Mouse (Mus musculus) kidney, adult 18-20 months (tissue): ENCODE data around the gene Jarid2.

Experiments used
- DNase-seq: peaks from one replicate; pipeline ENCODE4 v3.0.0; 2021

Jarid2 gene

DNA sequence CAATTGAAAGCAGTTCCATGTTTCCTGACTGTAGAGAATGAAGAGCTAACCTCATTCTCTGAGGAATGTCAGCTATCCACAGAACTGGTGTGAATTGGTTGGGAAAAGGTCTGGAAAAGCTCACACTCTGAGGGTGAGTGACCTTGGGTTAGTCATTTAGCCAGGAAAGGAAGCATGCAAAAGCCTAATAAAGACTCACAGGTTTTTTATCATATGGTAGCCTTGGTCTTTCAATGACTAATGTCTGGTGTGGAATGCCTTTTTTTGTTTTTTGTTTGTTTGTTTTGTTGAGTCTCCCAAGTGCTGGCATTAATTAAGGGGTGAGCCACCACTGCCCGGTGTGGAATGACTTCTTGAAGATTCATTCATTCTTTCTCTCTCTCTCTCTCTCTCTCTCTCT lies 55.3 kb downstream of the Jarid2 start:
- DNase-seq = no peak

DNA sequence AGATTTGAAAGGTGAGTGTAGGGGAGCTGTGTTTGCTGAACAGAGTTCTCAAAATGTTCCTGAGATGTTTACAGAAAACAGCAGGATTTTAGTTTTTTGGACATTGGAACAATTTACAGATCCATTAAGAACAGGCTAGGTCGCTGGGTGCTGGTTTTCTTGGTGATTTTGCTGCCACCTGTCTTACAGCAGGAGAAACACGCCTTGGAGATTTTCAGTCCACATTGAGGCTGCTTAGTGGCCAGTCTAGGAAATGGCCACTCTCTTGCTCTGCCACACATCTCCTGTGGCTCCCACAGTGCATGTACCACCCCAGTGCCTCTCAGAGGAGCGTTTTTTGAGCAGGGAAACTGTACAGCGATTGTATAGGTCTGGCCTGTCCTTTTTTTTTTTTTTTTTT lies 57.0 kb downstream of the Jarid2 start:
- peak; percentile 33 for DNase-seq

DNA sequence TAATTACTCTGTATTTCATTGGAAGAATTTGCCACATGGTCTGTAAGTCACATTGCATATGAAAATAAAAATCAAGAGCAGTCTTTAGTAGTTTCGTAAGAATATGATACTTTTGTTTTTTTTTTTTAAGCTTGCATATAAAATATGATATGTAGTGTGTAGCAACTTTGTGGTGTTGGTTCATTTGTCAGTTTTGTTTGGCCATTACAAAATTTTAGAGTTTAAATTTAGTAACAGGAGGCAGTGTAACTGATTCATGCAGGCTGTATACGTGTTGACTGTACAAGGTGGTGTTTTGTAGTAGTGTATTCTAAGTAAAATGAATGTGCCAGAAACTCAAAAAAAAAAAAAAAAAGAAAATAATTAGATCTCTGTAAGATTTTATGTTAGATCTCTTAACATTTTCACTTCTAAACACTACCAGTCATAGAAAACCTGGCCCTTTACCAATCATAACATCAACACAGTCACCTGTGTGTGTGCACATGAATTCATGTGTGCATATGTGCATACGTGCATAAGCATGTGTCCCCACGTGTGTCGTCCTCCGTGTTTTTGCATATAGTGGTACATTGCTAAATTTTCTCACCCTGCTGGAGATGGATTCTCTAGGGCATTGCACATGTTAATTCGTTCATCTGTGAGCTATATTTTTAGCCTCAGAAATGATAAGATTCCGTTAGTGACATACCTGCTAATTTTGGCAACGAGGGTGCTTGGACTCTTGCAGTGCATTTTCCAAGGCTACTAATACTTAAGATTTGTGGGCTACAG lies 59.3 kb downstream of the Jarid2 start:
- no peak for DNase-seq

DNA sequence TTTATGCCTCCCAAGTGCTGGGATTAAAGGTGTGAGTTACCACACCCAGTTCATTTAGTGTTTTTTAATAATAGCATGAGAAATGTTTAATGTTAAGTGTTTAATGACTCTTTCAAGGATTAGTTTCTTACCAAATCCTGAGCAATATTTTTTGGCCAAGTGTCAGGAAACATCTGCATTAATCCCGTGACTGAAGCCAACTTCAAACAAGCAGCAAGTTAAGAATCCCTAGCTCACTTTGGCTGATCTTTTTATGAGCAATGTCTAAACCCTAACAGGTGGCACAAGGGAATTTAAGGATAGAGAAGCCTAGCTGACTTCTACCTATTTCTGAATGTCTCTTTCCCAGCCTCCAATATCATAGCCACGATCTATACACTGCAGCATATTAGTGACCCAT lies 60.7 kb downstream of the Jarid2 start:
- no peak for DNase-seq

DNA sequence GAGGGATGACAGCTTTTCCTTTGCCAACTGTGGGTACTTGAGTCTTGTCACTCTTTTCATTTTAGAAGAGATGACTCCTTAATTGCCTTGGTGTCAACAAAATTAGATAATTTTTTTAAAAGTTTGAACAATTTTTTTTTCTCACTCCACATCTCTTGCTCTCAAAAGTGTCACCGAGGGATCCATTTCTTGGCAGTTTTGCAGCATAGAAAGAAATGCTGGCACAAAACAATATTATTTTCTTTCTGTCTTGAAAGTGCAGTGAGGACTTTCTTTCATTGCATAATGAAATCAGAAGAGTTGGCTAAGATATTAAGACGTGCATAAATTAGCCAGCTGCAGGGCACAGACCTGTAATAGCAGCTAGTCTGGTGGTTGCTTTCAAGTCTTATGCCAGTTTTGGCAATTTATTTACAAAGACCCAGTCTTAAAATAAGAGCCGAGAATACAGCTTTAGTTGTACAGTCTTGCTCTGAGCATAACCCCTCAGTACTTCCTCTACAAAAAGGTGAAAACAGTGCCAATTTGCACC lies 63.2 kb downstream of the Jarid2 start:
- no peak for DNase-seq

DNA sequence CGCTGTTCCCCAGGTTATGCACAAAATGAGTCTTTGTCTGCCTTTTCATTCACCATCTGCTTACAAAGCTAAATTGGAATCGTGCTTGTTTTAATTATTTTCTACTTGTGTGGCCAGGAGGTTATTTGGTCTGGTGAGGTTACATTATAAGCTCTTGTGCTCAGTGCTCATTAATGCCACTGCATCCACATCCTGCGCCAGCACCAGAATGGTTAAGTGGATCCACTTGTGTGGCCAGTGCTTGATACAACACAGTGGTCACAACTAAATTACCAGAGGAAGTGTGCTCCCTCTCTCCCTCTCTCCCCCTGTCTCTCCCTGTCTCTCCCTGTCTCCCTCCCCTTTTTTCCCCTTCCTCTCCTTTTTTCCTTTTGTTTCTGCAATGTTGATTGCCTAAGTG lies 66.6 kb downstream of the Jarid2 start:
- DNase-seq = no peak

DNA sequence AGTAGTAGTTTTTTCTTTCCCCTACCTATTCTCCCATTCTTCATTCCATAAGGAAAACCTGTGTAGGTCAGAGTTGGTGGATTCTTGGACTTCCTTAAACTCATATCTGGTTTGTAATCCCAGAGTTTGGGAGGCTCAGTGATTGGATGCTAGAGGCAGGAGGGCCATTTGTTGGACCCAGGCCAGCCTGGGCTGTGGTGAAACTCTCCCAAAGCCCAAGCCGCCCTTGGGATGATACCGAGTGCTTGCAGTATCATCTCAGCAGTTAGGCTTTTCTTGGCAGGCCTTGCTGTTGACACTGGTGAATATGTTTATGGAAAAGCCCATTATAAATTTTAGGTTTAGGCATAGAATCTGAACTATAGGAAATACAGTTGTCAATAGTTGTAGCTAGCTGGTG lies 67.5 kb downstream of the Jarid2 start:
- DNase-seq = no peak

DNA sequence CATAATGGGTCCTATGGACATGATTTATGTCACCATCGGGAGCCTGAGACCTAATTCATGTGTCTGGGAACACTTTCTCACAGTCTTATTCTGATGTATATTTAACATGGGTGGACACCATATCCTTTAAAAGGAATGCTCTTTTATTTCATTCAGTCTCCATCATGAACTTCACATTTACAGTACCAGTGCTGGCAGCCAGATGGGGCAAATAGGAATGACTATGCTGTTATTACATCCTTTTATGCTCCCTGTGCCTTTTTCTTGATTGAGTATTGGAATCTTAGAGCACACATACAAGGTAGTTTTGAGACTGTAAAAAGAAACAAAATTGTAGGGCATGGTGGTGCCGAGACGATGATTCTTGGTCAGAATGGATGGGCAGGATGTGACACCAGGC lies 69.0 kb downstream of the Jarid2 start:
- DNase-seq = no peak

DNA sequence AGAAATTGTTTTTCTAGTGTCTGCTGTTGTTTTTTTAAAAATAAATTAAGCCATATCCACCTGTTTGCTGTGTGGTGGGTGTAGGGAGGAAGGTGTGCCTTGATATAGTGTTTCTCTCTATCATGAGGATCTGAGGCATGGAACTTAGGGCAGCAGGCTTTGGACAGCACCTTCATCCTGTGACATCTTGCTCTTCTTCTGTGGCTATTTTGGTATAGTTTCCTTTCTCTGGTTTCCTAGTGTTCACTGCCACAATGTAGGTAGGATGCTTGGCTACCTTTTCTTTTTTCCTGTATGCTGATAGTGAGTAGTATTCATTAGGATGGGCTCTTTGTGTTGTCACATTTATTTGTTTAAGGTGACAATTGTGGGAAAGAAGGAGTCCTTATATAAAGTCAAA lies 69.9 kb downstream of the Jarid2 start:
- DNase-seq = no peak

DNA sequence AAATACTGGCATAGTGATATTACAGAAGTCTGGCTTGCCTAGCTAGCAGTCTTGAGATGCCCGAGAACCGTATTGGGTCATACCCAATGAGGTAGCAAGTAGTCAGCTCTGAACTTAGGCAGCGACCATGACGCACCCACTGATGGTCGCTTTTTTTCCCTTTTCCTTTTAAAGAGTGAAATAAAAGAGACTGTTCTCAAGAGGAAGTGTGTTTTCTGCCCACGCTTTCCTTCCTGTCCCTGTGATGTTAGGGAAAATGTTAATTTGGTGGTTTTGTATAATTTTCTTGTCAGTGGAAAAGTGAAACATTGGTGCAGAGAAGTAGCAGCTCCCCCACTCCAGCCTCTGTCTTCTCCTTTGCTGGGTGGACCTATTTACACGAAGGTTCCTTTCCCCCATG lies 70.8 kb downstream of the Jarid2 start:
- DNase-seq = no peak

DNA sequence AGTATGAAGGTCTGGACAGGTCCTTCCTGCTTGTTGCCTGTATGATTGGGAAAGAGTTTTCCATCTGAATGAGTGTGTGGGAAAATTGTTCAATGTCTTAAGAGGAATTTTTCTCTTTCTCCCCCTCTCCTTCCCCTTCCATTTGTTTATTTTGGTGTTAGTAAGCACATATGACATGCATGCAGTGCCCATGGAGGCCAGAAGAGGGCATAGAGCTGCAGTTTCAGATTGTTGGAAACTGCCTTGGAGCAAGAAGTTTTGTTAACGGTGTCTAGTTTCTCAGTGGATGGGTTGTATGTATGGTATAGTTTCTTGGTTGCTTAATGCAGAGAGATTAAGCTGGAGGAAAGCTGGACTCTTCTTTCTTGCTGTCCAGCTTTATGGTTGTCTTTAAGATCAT lies 75.6 kb downstream of the Jarid2 start:
- DNase-seq = peak; percentile 65

DNA sequence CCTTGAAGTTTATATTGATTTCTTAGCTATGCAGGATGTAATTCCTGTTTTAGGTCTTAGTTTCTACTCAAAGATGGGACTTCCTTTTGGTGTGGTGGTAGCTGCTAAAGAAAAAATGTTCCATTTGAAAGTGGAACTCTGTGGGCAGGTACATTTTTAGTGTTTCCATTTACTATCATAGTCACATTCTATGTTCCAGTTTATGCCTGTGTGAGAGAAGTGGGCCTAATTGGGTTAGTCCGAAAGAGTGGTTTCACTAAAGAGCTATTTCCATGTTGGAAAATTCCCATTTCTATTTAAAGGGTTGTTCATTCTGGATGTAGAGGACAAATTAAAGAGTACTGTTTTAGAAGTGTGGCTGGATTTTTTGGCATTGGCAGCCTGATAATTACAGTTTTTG lies 79.0 kb downstream of the Jarid2 start:
- no peak for DNase-seq

DNA sequence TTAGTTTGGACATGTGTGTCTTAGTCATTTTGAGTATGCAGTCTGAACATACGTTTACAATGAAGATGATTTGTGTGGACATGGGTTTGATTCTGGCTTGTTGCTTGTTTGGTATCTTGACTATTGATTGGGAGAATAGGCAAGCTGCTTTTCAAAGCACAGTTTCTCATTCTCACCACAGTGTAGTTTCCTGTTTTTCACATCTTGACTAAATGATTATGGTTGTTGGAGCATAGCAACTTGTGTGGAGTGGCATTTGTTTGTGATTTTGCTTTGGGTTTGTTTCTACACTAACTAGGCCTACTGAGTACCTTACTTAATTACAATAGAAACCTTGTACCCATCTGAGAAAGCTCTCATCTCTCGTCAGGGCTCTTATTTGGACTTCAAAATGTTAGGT lies 81.7 kb downstream of the Jarid2 start:
- no peak for DNase-seq

DNA sequence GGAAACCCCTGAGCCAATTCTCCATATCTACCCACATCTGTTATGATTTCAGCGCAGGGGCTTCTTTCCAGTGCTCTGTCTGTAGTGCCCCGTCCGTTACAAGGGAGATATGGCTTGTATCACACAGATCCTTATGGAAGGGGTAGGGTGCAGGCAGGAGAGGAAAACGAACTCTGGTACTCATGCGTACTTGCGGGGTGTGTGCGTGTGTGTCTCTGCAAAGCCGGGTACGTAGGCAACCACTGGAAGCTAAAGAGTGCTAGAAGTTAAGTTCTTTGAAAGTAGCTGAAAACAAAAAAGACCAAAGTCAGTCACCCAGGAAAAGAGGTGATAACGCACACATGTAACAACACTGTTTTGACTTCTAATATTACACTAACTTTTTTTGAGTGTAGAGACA lies 82.3 kb downstream of the Jarid2 start:
- no peak for DNase-seq

DNA sequence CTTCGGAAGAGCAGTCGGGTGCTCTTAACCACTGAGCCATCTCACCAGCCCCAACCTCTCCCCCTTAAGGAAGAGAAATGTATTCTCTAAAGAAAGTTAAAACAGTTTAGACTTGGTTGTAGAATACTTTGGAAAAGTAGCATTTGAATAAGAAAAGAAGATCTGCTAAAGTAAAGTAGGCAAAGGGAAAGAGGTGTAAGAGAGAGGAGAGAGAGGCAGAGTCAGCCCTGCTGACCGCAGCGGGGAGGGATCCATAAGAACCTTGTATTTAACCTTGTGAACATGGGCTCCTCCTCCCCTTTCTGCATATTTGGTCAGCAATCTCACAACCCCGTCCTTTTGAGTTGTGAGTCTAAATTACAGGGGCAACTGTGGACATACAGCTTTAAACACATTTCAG lies 83.1 kb downstream of the Jarid2 start:
- no peak for DNase-seq

DNA sequence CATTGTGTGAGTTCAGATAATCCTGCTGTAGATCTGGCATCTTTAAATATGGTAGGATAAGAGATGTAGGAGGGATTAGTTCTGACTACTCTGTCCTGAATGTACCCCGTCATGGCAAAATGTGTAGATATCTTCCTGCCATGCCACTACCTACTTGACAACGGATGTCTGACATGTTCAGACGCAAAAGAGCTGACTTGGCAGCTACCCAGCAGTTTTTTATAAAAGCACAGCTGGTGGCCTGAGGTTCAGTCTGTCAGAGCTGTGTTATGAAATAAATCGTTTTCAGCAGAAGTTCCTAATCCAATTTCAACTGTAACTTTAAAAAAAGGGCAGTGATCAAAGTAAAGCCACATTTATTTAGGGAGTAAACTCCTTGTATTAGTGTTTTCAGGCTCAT lies 90.1 kb downstream of the Jarid2 start:
- peak; percentile 25 for DNase-seq

DNA sequence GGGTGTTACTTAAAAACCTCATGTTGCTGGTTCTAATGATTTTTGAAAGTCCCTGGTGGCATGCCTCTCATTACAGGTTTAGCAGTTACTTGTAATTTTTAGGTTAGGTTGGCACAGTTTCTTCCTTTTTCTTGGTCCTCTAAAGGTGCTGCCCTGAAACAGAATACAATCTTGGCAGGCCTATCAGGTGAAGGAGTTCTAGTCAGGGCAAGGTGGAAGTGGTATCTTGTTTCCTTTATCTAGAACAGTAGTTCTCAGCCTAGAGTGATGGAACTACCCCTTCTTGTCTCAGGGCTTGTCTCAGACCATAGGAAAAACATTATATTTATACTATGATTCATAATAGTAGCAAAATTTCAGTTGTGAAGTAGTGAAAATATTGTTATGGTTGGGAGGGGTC lies 93.3 kb downstream of the Jarid2 start:
- no peak for DNase-seq

DNA sequence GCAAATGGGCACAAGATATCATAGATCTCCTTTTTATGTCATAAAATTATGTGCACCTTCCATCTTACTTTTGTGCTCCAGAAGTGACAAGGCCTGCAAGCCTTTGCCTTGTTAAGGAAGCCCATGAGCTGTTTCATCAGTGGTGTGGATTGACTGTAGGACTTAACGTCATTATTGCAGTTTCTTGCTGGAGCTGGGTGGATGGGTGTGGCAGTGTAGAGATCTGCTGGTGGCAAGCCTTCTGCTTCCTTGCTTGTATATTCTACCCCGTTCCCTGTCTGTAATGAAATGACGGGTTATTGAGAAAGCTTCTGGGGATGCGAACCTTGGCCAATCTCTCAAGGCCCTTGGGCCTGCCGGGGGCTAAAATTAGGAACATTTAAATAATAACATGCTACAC lies 99.6 kb downstream of the Jarid2 start:
- no peak for DNase-seq

DNA sequence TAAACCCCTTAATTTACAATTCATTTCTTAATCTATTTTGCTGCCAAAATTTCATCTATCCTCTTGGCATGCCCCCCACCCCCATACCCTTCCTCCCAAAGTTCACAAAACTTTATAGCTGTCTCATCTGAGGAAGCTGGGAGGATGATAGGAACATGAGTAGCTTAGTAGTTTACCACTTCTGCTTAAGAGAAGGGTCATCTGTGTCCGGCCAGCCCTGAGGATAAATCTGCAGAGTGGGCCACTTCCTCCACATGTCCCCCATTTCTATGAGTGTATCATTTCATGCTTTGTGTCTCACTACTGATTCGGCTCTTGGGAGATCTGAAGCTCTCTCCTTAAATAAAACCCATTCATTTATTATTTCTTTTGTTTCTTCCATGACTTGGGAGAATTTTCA lies 102.8 kb downstream of the Jarid2 start:
- DNase-seq = no peak

DNA sequence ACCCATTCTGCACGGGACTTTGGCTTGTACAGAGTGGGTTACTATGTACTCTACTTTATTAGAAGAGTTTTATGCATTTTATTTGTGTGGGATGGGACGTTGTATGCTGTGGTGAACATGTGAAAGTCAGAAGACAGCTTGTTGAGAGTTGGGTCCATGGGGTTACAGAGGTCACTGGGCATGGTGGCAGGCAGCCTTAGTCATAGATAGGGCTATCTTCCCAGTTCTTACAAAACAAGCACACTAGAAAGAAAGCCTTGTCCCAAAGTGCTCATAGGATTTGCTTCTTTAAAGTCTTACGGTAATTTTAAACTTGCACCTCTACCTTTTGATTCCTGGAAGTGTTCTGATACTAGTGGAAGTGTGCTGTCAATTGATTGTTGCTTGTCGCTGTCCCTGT lies 103.6 kb downstream of the Jarid2 start:
- DNase-seq = no peak

DNA sequence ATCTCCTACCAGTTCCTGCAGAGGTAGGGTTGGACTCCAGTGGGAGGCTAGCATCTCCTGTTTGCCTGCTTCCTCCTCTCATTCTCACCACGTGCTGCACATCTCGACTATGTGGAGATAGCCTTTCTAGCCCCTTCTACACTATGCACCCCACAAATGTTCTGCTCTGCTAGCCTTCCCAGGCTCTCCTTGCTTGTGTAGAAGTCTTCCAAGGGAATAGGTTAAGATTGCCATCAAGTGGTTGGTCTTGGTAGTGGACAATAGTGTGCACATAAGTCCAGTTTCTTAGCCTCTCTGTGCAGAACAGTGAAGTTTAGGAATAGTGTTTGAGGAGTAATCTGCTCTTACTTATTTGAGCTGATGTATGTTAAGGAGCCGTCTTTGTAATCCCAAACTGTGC lies 104.1 kb downstream of the Jarid2 start:
- peak; percentile 34 for DNase-seq

DNA sequence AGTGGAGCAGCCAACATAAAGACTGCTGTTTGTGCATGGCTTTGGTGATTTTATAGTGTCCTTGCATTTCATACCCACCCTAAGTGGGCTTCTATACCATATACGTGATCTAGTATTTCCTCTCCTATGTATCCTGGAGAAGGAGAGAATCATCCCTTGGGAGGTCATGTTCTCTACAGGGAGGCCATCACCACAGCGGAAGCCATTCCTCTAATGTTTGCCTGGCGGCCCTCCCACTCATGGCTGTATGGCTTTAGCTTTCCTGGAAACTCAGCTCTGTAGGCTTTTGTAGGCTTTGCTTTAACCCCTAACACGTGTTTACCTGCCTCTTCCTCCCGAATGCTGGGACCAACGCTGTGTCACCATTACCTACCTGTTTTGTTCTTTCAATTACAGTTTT lies 108.2 kb downstream of the Jarid2 start:
- no peak for DNase-seq

DNA sequence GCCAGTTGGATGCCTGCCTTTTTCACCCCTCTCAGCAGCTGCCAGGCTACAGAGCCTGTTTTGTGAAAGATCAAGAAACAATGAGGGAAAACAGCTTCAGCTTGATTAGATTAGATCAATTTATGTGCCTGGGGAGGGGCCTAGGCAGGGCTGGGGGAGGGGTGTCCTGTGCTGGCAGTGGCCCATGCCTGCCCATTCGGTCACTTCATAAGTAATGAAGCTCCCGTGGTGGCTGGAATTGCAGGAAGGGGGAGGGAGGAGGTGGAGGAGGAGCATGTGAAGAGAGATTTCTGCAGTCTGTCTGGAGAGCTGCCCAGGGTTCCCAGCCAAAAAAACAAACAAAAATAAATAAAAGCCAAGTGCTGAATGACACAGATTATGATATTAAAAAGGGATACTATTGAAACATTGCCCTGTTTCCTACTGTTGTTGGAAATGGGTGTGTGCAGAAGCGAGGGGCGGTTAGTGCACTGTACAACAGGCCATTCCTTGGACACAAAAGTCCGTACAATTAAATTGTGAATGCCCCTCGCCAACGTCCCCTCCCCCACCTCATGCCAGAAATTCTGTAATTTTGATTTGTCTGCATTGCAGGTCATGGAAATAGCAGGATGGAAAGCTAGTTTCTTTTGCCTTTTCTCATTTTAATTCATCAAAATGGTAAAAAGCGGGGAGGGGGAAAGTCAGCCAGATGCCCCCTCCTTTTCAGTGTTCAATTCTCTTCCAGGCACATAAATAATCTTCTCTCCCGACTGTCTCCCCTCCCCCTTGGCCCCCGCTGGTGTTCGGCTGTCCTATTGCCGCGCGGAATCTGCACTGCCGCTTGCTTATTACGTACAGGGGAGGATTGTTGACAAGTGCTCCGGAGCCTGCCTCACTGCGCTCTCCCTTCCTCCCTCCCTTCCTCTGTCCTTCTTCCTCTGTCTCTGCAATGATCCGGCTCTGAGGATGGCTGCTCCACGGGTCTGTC lies 110.9 kb downstream of the Jarid2 start:
- peak; percentile 86 for DNase-seq

DNA sequence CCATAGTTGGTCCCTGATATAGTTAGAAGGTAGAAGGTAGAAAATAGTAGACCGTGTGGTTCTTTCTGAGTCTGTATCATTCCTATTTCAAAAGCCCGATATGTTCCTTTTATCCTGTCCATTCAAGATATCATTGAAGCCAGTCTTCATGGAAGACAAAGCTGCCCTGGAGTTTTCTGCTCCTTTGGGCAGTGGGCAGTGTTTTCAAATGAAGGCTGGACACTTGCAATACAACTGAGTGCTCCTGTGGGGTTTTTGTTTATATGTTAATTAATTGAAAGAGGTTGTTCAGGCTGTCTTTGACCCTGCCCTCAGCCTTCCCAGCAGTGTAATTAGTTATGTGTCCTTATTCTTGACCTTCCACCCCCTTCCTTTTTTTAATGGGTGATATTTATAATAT lies 122.2 kb downstream of the Jarid2 start:
- no peak for DNase-seq
